Mouse (Mus musculus) small intestine, adult 10 weeks (tissue): Measurements from ENCODE around the gene Elmsan1. TPM values are rescaled to one million over a fixed set of nuclear protein-coding genes. Genes with fewer than 3 reads are reported as not detected.

Source experiments
- polyA plus RNA-seq: library from polyadenylated mRNA; stranded (reverse); fragments of 350-450 nt; fragmentation: Illumina TruSeq; extraction: RNeasy Lipid Tissue Mini Kit (QIAGEN cat#74804); gene quantifications from one replicate; pipeline ENCODE4 v1.2.3, GENCODE M21; 2014; ENCODE audit warnings: low replicate concordance

The Elmsan1 gene
- 9.1 TPM for polyA plus RNA-seq

GRCm38 (mm10) chr12:84218289-84219120, at the start of gene Elmsan1:
Gene Elmsan1, minus strand, starts transcription at chr12:84218881.

GRCm38 (mm10) chr12:84147954-84148621, 70.6 kb downstream of the Elmsan1 start, which contains the start of gene Pnma1:
Gene Pnma1, minus strand, starts transcription at chr12:84148489.

GRCm38 (mm10) chr12:84114153-84114994, 104.3 kb downstream of the Elmsan1 start, which contains the start of gene Dnal1:
Gene Dnal1, plus strand, starts transcription at chr12:84114366.

GRCm38 (mm10) chr12:84100604-84101492, 117.8 kb downstream of the Elmsan1 start, which contains the start of gene Acot6:
Gene Acot6, plus strand, starts transcription at chr12:84100654.

Other genes with a start within 250 kb of the Elmsan1 start
- not detected for gene Heatr4, start 234.0 kb downstream of the Elmsan1 start, polyA plus RNA-seq
- gene Acot2, start 231.0 kb downstream of the Elmsan1 start, polyA plus RNA-seq, result 1.2 TPM
- gene Acot1, start 209.4 kb downstream of the Elmsan1 start, polyA plus RNA-seq, result 9.7 TPM
- 45.4 TPM for gene Acot4, start 180.5 kb downstream of the Elmsan1 start, polyA plus RNA-seq
- gene Gm49366, start 179.9 kb downstream of the Elmsan1 start, polyA plus RNA-seq, result not detected
- gene Acot3, start 166.7 kb downstream of the Elmsan1 start, polyA plus RNA-seq, result 0.45 TPM
- not detected for gene Acot5, start 149.6 kb downstream of the Elmsan1 start, polyA plus RNA-seq
- 6.0 TPM for gene Acot6, start 118.2 kb downstream of the Elmsan1 start, polyA plus RNA-seq
- 6.5 TPM for gene Dnal1, start 104.5 kb downstream of the Elmsan1 start, polyA plus RNA-seq
- not detected for gene Pnma1, start 70.4 kb downstream of the Elmsan1 start, polyA plus RNA-seq
- gene Ptgr2, start 66.4 kb upstream of the Elmsan1 start, polyA plus RNA-seq, result 119 TPM
- gene Zfp410, start 98.0 kb upstream of the Elmsan1 start, polyA plus RNA-seq, result 68.5 TPM
- gene Coq6, start 142.8 kb upstream of the Elmsan1 start, polyA plus RNA-seq, result 0.85 TPM
- gene Fam161b, start 143.0 kb upstream of the Elmsan1 start, polyA plus RNA-seq, result 5.0 TPM
- 222 TPM for gene Entpd5, start 190.1 kb upstream of the Elmsan1 start, polyA plus RNA-seq
- 2.3 TPM for gene Bbof1, start 190.2 kb upstream of the Elmsan1 start, polyA plus RNA-seq
- gene Rnf113a2, start 198.3 kb upstream of the Elmsan1 start, polyA plus RNA-seq, result 5.7 TPM
- 77.5 TPM for gene Aldh6a1, start 232.1 kb upstream of the Elmsan1 start, polyA plus RNA-seq
- gene Lin52, start 232.5 kb upstream of the Elmsan1 start, polyA plus RNA-seq, result 13.1 TPM